Mouse (Mus musculus): ENCODE results near the gene Olfr384.
"Not testable (repeated sequence)": the region's sequence is repeated elsewhere in the genome, so short reads cannot be mapped to it uniquely, and the experiment has no call there.

The Olfr384 gene

GRCm38 (mm10) chr11:73598294-73598693 is at the start of gene Olfr384:
Olfr384 (plus strand) TSS chr11:73598594.
- DNase-seq (ENCODE audit: low spot score in 2 of 2) = no peak

- no peak for DNase-seq (ENCODE audit: low spot score in 2 of 2)
These were observed 18.5 kb upstream of the Olfr384 start for GRCm38 (mm10) chr11:73579871-73580270.

GRCm38 (mm10) chr11:73583188-73583587 is 15.2 kb upstream of the Olfr384 start:
- DNase-seq (ENCODE audit: low spot score in 2 of 2) = not testable (repeated sequence)

GRCm38 (mm10) chr11:73592908-73593307 is 5.5 kb upstream of the Olfr384 start, which contains the start of gene Olfr385:
Olfr385 (minus strand) TSS chr11:73593008.
- DNase-seq (ENCODE audit: low spot score in 2 of 2) = no peak
